Mouse (Mus musculus): ENCODE measurements around the gene Btnl6. TPM values are rescaled to one million over a fixed set of nuclear protein-coding genes. Genes with fewer than 3 reads are reported as not detected.
"Not testable (repeated sequence)": the region's sequence is repeated elsewhere in the genome, so short reads cannot be mapped to it uniquely, and the experiment has no call there.

Btnl6 gene
- total RNA-seq, 4 experiments from 2014 or later: not detected

GRCm38 (mm10) chr17:34497726-34498125 is 19.4 kb downstream of the Btnl6 start:
- not testable (repeated sequence) for DNase-seq (ENCODE audit: low spot score in 2 of 2)

GRCm38 (mm10) chr17:34497319-34497718 is 19.8 kb downstream of the Btnl6 start:
- not testable (repeated sequence) for DNase-seq (ENCODE audit: low spot score in 2 of 2)

- no peak for DNase-seq (ENCODE audit: low spot score in 2 of 2)
Measured at GRCm38 (mm10) chr17:34496539-34496938, 20.6 kb downstream of the Btnl6 start.

GRCm38 (mm10) chr17:34495156-34495555 is 22.0 kb downstream of the Btnl6 start:
- not testable (repeated sequence) for DNase-seq (ENCODE audit: low spot score in 2 of 2)

GRCm38 (mm10) chr17:34492796-34493195 is 24.4 kb downstream of the Btnl6 start:
- DNase-seq (ENCODE audit: low spot score in 2 of 2): no peak

GRCm38 (mm10) chr17:34477238-34478013 is 39.7 kb downstream of the Btnl6 start, which contains the start of gene Btnl4:
Btnl4 (minus strand) TSS chr17:34477318.
- DNase-seq (ENCODE audit: low spot score in 2 of 2): not testable (repeated sequence)

GRCm38 (mm10) chr17:34476427-34476826 is 40.7 kb downstream of the Btnl6 start:
- DNase-seq (ENCODE audit: low spot score in 2 of 2): no peak

GRCm38 (mm10) chr17:34475060-34475459 is 42.1 kb downstream of the Btnl6 start:
- DNase-seq (ENCODE audit: low spot score in 2 of 2): no peak

- DNase-seq (ENCODE audit: low spot score in 2 of 2): no peak
Measured at GRCm38 (mm10) chr17:34470491-34470890, 46.7 kb downstream of the Btnl6 start.

- not testable (repeated sequence) for DNase-seq (ENCODE audit: low spot score in 2 of 2)
Measured at GRCm38 (mm10) chr17:34465906-34466305, 51.2 kb downstream of the Btnl6 start.

- no peak for DNase-seq (ENCODE audit: low spot score in 2 of 2)
Measured at GRCm38 (mm10) chr17:34459255-34459654, 57.9 kb downstream of the Btnl6 start.

Other genes with a start within 250 kb of the Btnl6 start
- gene H2-Aa, start 229.5 kb downstream of the Btnl6 start, total RNA-seq (2022): 10 to 100 TPM in 2 of 4 experiments, 1 to 10 TPM in 1, under 1 TPM in 1; 0.70 to 29.8 (median 13.8) TPM
- gene H2-Eb1, start 211.5 kb downstream of the Btnl6 start, total RNA-seq (2022): 10 to 100 TPM in 2 of 4 experiments, 1 to 10 TPM in 2; 1.9 to 25.1 (median 10.1) TPM
- not detected for gene H2-Eb2, start 191.7 kb downstream of the Btnl6 start, total RNA-seq (2022)
- gene Btnl2, start 162.5 kb downstream of the Btnl6 start, total RNA-seq (2022): 1 to 10 TPM in 1 of 4 experiments, under 1 TPM in 3; 0.47 to 1.0 (median 0.73) TPM
- not detected for gene Btnl1, start 140.2 kb downstream of the Btnl6 start, total RNA-seq (2022)
- 1 to 10 TPM; 3.5 to 6.1 (median 4.5) TPM for gene BC051142, start 118.5 kb downstream of the Btnl6 start, total RNA-seq (2022)
- gene Btnl4, start 40.0 kb downstream of the Btnl6 start, total RNA-seq (2022): not detected
- gene Notch4, start 46.9 kb upstream of the Btnl6 start, total RNA-seq (2022): 10 to 100 TPM; 10.3 to 13.5 (median 11.3) TPM
- gene Gpsm3, start 72.5 kb upstream of the Btnl6 start, total RNA-seq (2022): 1 to 10 TPM in 3 of 4 experiments, under 1 TPM in 1; 0.61 to 9.8 (median 5.5) TPM
- 10 to 100 TPM; 54.3 to 76.6 (median 66.8) TPM for gene Pbx2, start 73.9 kb upstream of the Btnl6 start, total RNA-seq (2022)
- gene Ager, start 80.5 kb upstream of the Btnl6 start, total RNA-seq (2022): 1 to 10 TPM in 1 of 4 experiments, under 1 TPM in 3; 0.51 to 1.5 (median 0.88) TPM
- 10 to 100 TPM; 74.7 to 84.0 (median 76.3) TPM for gene Rnf5, start 86.3 kb upstream of the Btnl6 start, total RNA-seq (2022)
- gene Agpat1, start 86.9 kb upstream of the Btnl6 start, total RNA-seq (2022): 100 to 1,000 TPM; 138 to 163 (median 151) TPM
- gene Egfl8, start 98.6 kb upstream of the Btnl6 start, total RNA-seq (2022): 1 to 10 TPM; 1.4 to 3.3 (median 2.4) TPM
- gene Ppt2, start 111.2 kb upstream of the Btnl6 start, total RNA-seq (2022): 10 to 100 TPM; 40.2 to 53.2 (median 46.0) TPM
- 100 to 1,000 TPM; 211 to 266 (median 228) TPM for gene Prrt1, start 112.2 kb upstream of the Btnl6 start, total RNA-seq (2022)
- gene Fkbpl, start 127.4 kb upstream of the Btnl6 start, total RNA-seq (2022): 10 to 100 TPM; 12.5 to 18.5 (median 15.2) TPM
- 10 to 100 TPM; 74.1 to 82.9 (median 79.8) TPM for gene Atf6b, start 129.8 kb upstream of the Btnl6 start, total RNA-seq (2022)
- gene Tnxb, start 153.2 kb upstream of the Btnl6 start, total RNA-seq (2022): 10 to 100 TPM; 10.6 to 13.3 (median 11.4) TPM
- 100 to 1,000 TPM in 2 of 4 experiments, 10 to 100 TPM in 2; 45.7 to 391 (median 199) TPM for gene C4b, start 226.5 kb upstream of the Btnl6 start, total RNA-seq (2022)

Data from layer of hippocampus, adult 8-10 months (tissue).